In the genomic region with DNA sequence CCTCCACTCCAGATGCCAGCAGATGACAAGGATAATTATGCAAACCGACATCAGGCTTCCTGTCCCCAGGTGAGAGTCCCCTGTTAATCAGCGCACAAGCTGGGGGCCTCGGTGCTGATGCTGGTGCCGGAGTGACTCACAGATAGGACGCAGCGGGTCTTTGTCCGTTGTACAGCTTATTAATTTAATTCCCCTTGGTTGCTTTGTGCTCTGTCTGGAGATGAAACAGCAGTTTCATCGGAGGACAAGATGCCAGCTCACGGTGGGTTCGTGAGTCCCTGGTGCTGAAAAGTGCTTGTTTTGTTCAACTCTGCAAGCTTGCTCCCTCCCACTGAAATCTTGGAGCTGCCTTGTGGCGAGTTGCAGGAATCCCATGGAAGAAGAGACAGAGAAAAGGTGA, we compare ENCODE assay signal across 22 mouse cellular contexts. TPM values are rescaled to one million over a fixed set of nuclear protein-coding genes. Genes with fewer than 3 reads are reported as not detected.
"Had no signal": no experiment of that assay in that cellular context is flagged by ENCODE, and none has a peak within 500 bp of the region (broad histone marks: within the 10 kb centered on the region; RNA-seq: fewer than 3 reads in every experiment).

No protein-coding gene starts in this region.

- H3K4me2 ChIP-seq: limb, embryonic 13.5 days; neural tube, embryonic 13.5 days had no signal

- H3K36me3 ChIP-seq: limb, embryonic 13.5 days; neural tube, embryonic 13.5 days had no signal

- H3K27me3 ChIP-seq: limb, embryonic 13.5 days; neural tube, embryonic 13.5 days had no signal

- H3K4me1 ChIP-seq: limb, embryonic 13.5 days; neural tube, embryonic 13.5 days had no signal

- H3K27ac ChIP-seq: limb, embryonic 13.5 days; liver, embryonic 14.5 days; neural tube, embryonic 13.5 days; stomach, postnatal 0 days had no signal

- DNase-seq: kidney, adult 18-20 months; kidney, postnatal 10 days; kidney, postnatal 4 days; left cerebral cortex, postnatal 4 days; lung, adult 18-20 months; lung, postnatal 36 days; right cerebral cortex, adult 18-20 months; right cerebral cortex, postnatal 25 days; thymus, postnatal 14 days had no signal

- H3K9ac ChIP-seq: limb, embryonic 13.5 days; liver, embryonic 14.5 days; neural tube, embryonic 13.5 days had no signal

- H3K4me3 ChIP-seq: limb, embryonic 13.5 days; neural tube, embryonic 13.5 days had no signal

- H3K9me3 ChIP-seq: limb, embryonic 13.5 days; neural tube, embryonic 13.5 days had no signal

RNA-seq across cellular contexts. Expression of gene Tcl1, which starts 11.8 kb away (rescaled TPM):
- total RNA-seq: layer of hippocampus, adult 8-10 months; layer of hippocampus, postnatal 14 days; left cerebral cortex, adult 18-20 months; left cerebral cortex, postnatal 10 days; left cerebral cortex, postnatal 4 days; liver, adult 2 months; megakaryocyte progenitor cell, adult 5-6 weeks had no signal
- polyA plus RNA-seq: kidney, embryonic 14.5 days; liver, adult 2 months; liver, embryonic 14.5 days; lung, embryonic 16.5 days; neural tube, embryonic 13.5 days; small intestine, adult 2 months; stomach, postnatal 0 days had no signal

RNA-seq across cellular contexts. Expression of gene Tcl1b4, which starts 32.6 kb away (rescaled TPM):
- total RNA-seq: layer of hippocampus, adult 8-10 months; layer of hippocampus, postnatal 14 days; left cerebral cortex, adult 18-20 months; left cerebral cortex, postnatal 10 days; left cerebral cortex, postnatal 4 days; liver, adult 2 months; megakaryocyte progenitor cell, adult 5-6 weeks had no signal
- polyA plus RNA-seq: kidney, embryonic 14.5 days; limb, embryonic 13.5 days; liver, adult 2 months; liver, embryonic 14.5 days; lung, embryonic 16.5 days; neural tube, embryonic 13.5 days; small intestine, adult 2 months; stomach, postnatal 0 days had no signal

RNA-seq across cellular contexts. Expression of gene Tcl1b3, which starts 43.5 kb away (rescaled TPM):
- total RNA-seq: layer of hippocampus, adult 8-10 months; layer of hippocampus, postnatal 14 days; left cerebral cortex, adult 18-20 months; left cerebral cortex, postnatal 10 days; left cerebral cortex, postnatal 4 days; liver, adult 2 months; megakaryocyte progenitor cell, adult 5-6 weeks had no signal
- polyA plus RNA-seq: kidney, embryonic 14.5 days; limb, embryonic 13.5 days; liver, adult 2 months; liver, embryonic 14.5 days; lung, embryonic 16.5 days; neural tube, embryonic 13.5 days; small intestine, adult 2 months; stomach, postnatal 0 days had no signal

RNA-seq across cellular contexts. Expression of gene Tcl1b5, which starts 58.2 kb away (rescaled TPM):
- total RNA-seq: layer of hippocampus, adult 8-10 months; layer of hippocampus, postnatal 14 days; left cerebral cortex, adult 18-20 months; left cerebral cortex, postnatal 10 days; left cerebral cortex, postnatal 4 days; liver, adult 2 months; megakaryocyte progenitor cell, adult 5-6 weeks had no signal
- polyA plus RNA-seq: kidney, embryonic 14.5 days; limb, embryonic 13.5 days; liver, adult 2 months; liver, embryonic 14.5 days; lung, embryonic 16.5 days; neural tube, embryonic 13.5 days; small intestine, adult 2 months; stomach, postnatal 0 days had no signal
